Mouse (Mus musculus) gastrocnemius, postnatal 4 days (tissue): ENCODE measurements around the gene Tfap4. TPM values are rescaled to one million over a fixed set of nuclear protein-coding genes. Genes with fewer than 3 reads are reported as not detected.

Source experiments
- total RNA-seq, 2 experiments: library from RNA; stranded (reverse); gene quantifications; 2 replicates each; pipeline ENCODE4 v1.2.3; 2021

Gene Tfap4
- total RNA-seq, 2 experiments from 2014 or later, result 10.5 to 11.6 TPM

Other genes starting within 250 kb of the Tfap4 start
- gene Adcy9, start 139.4 kb downstream of the Tfap4 start, total RNA-seq, result 10 to 100 TPM; 18.1 to 19.3 TPM
- gene Srl, start 18.0 kb downstream of the Tfap4 start, total RNA-seq, result 1,000 to 10,000 TPM; 1,069 to 1,086 TPM
- 10 to 100 TPM; 41.4 to 45.9 TPM for gene Glis2, start 34.9 kb upstream of the Tfap4 start, total RNA-seq
- gene Pam16, start 65.1 kb upstream of the Tfap4 start, total RNA-seq, result 10 to 100 TPM; 77.1 TPM
- gene Vasn, start 80.1 kb upstream of the Tfap4 start, total RNA-seq, result 10 to 100 TPM; 11.7 to 15.1 TPM
- gene Dnaja3, start 80.1 kb upstream of the Tfap4 start, total RNA-seq, result 10 to 100 TPM; 61.8 to 62.1 TPM
- 10 to 100 TPM; 27.3 to 28.5 TPM for gene Coro7, start 119.9 kb upstream of the Tfap4 start, total RNA-seq
- gene Nmral1, start 159.5 kb upstream of the Tfap4 start, total RNA-seq, result 10 to 100 TPM; 14.0 to 15.1 TPM
- 10 to 100 TPM; 54.3 to 56.2 TPM for gene Hmox2, start 166.5 kb upstream of the Tfap4 start, total RNA-seq
- 100 to 1,000 TPM; 107 to 114 TPM for gene Cdip1, start 230.4 kb upstream of the Tfap4 start, total RNA-seq